Mouse (Mus musculus) G1E (cell line): ENCODE results near the gene Rhbdd1.

Experiments
- CTCF ChIP-seq: IDR thresholded peaks from 2 replicates; pipeline ENCODE4 v1.5.1; 2012; ENCODE audit warnings: low read depth, low read length, inconsistent platforms, mixed read lengths
- GATA2 ChIP-seq: IDR thresholded peaks from 2 replicates; pipeline ENCODE4 v1.6.1; 2012; ENCODE audit warnings: low read depth, low read length, inconsistent platforms, borderline replicate concordance

- TF ChIP-seq CTCF (no peak), GATA2 (no peak)
These were observed 69.6 kb downstream of the Rhbdd1 start for GRCm38 (mm10) chr1:82385827-82386230.
